11 mouse cellular contexts compared by ENCODE assay signal in the genomic region with DNA sequence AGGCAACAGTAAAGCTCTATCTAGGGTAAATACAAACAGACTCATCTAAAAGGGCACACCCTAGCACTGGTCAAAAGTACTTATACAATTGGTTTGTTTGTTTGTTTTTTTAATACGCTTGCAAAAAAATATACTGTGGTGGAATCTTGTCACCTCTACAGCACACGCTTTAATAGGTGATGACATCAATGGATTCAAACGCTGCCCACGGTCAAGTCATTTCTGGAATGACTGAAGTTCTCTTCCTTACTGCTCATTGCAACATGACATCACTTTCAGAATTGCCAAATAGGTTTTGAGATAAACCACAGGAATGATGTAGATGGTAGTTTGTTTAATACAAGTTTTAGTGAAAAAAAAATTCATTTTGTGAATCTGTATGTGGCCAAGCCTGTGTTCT.
"Had no signal": no experiment of that assay in that cellular context is flagged by ENCODE, and none has a peak within 500 bp of the region (broad histone marks: within the 10 kb centered on the region; RNA-seq: fewer than 3 reads in every experiment).

No protein-coding gene starts in this region.

- ATAC-seq: midbrain, embryonic 13.5 days; midbrain, embryonic 16.5 days had no signal

- DNase-seq: kidney, adult 18-20 months; kidney, postnatal 25 days; layer of hippocampus, adult 9-11 months; liver, embryonic 13.5 days; lung, adult 2 months; lung, postnatal 14 days; lung, postnatal 4 days; thymus, adult 18-20 months; thymus, postnatal 14 days had no signal
